Mouse (Mus musculus) ES-Bruce4 (cell line): ENCODE data around the gene Zswim1. TPM values are rescaled to one million over a fixed set of nuclear protein-coding genes. Genes with fewer than 3 reads are reported as not detected.

Experiments used
- H3K27ac ChIP-seq: 2 replicates; pipeline ENCODE4 v1.5.1; 2012; ENCODE audit warnings: low read length, inconsistent platforms; ENCODE audit not compliant: insufficient read depth
- H3K27me3 ChIP-seq: 2 replicates; pipeline ENCODE4 v1.6.1; 2012; ENCODE audit warnings: mild to moderate bottlenecking, low read length, inconsistent platforms; ENCODE audit not compliant: control insufficient read depth, poor library complexity, insufficient read depth, severe bottlenecking
- H3K36me3 ChIP-seq: 2 replicates; pipeline ENCODE4 v1.6.1; 2012; ENCODE audit warnings: inconsistent platforms, mild to moderate bottlenecking, low read length, moderate library complexity; ENCODE audit not compliant: control insufficient read depth, poor library complexity, insufficient read depth, severe bottlenecking
- H3K4me1 ChIP-seq: one replicate; pipeline ENCODE4 v1.8.1; 2011; ENCODE audit warnings: low read length; ENCODE audit not compliant: control insufficient read depth, insufficient read depth
- H3K4me3 ChIP-seq: 2 replicates; pipeline ENCODE4 v1.5.1; 2011; ENCODE audit warnings: low read depth, mild to moderate bottlenecking, low read length
- H3K9ac ChIP-seq: 2 replicates; pipeline ENCODE4 v1.6.1; 2012; ENCODE audit warnings: low read depth, mild to moderate bottlenecking, inconsistent platforms; ENCODE audit not compliant: poor library complexity, severe bottlenecking
- H3K9me3 ChIP-seq: replicated peaks from 2 replicates; pipeline ENCODE4 v1.6.1; 2012; ENCODE audit warnings: mild to moderate bottlenecking, low read length, inconsistent platforms; ENCODE audit not compliant: control insufficient read depth, poor library complexity, insufficient read depth, severe bottlenecking
- CTCF ChIP-seq: IDR thresholded peaks from one replicate; pipeline ENCODE4 v1.8.1; 2011; ENCODE audit warnings: low read depth, low read length
- EP300 ChIP-seq: IDR thresholded peaks from 2 replicates; pipeline ENCODE4 v1.6.1; 2011; ENCODE audit warnings: low read depth, low read length; ENCODE audit not compliant: insufficient read depth
- POLR2A ChIP-seq: IDR thresholded peaks from one replicate; pipeline ENCODE4 v1.8.1; 2011; ENCODE audit warnings: low read length; ENCODE audit not compliant: insufficient read depth
- polyA plus RNA-seq: library from polyadenylated mRNA; stranded (reverse); fragments of >200 nt; gene quantifications from 2 replicates; pipeline ENCODE4 v1.2.4, GENCODE M21; 2011; ENCODE audit warnings: low read depth; ENCODE audit not compliant: missing spikeins, insufficient read depth, insufficient read length

Zswim1 gene
- polyA plus RNA-seq, 1 experiment: 39.5 TPM

DNA sequence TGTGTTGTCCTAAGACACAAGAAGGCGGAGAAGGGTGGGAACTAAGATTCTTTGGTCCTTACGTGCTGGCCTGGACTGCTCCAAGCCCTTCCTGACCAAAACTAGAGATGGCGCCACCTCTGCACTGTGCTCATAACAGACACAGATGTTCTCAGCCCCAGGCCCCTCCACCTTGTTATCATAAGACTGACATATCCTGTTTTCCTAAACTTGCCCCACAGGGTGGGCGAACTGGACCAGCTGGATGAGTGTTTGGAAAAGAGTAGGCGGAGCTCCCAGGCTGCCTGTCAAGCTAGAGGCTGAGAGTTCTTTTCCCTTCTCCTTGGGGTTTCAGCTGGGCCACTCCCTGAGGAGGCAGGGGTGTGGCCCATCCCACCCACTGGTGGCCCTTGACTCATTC is 4.8 kb upstream of the Zswim1 start:
- H3K4me1 ChIP-seq: peaks cover 10% of the 10 kb centered on the region
- H3K36me3 ChIP-seq: peaks cover 12% of the 10 kb centered on the region; the same call in 1 of the 2 replicates
- TF ChIP-seq POLR2A: no peak
- TF ChIP-seq CTCF: peak; percentile 36
- TF ChIP-seq EP300: peak; percentile 92
- H3K4me3 ChIP-seq: no peak overlapping the region
- H3K9me3 ChIP-seq: no peaks in the 10 kb centered on the region
- no peaks in the 10 kb centered on the region for H3K27me3 ChIP-seq
- H3K27ac ChIP-seq: peak overlapping the region; percentile 70
- no peak overlapping the region for H3K9ac ChIP-seq

DNA sequence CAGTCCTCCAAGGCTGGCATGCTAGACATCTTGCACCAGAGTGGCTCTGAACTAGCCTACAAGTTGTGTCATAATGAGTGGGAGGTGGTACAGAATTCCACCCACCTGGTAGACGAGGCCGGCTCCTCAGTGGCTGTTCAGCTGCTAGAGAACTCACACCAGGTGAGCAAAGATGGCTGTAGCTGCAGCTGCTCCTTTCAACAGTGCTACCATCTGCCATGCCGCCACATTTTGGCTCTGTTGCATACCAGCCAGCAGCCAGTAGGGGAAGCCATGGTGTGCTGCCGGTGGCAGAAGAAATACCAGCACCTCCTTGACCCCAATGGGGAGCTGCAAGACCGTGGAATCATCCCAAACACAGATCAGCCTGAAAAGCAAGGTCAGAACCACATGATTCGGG is 1.4 kb upstream of the Zswim1 start:
- TF ChIP-seq CTCF (peak; percentile 10), POLR2A (no peak)
- Histone ChIP-seq H3K4me1 (peaks cover 10% of the 10 kb centered on the region), H3K4me3 (no peak overlapping the region), H3K27me3 (no peaks in the 10 kb centered on the region), H3K27ac (peak overlapping the region; percentile 76), H3K9ac (no peak overlapping the region), H3K9me3 (no peaks in the 10 kb centered on the region), H3K36me3 (peaks cover 26% of the 10 kb centered on the region)

DNA sequence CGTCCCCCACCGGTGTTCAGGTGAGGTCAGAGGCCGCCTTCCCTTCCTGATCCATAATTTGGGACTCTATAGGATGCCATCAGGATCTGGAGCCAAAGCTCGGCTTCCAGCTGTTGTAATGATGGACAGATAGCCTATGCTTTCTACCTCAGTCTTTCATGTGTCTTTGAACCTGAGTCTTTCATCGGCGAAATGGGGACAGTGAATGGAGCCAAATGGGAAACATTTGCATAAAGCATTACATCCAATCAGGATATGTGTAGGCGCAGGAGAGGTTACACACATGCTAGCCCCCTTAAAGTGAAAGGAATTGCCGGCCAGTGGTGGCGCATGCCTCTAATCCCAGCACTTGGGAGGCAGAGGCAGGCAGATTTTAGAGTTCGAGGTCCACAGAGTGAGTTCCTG is 697 bp downstream of the Zswim1 start:
- TF ChIP-seq POLR2A: no peak
- TF ChIP-seq EP300: no peak
- TF ChIP-seq CTCF: no peak
- peaks cover 45% of the 10 kb centered on the region for H3K36me3 ChIP-seq
- peak overlapping the region; percentile 86 for H3K4me3 ChIP-seq
- peak overlapping the region; percentile 69 for H3K9ac ChIP-seq
- H3K9me3 ChIP-seq: no peaks in the 10 kb centered on the region
- H3K4me1 ChIP-seq: peaks cover 8% of the 10 kb centered on the region
- H3K27ac ChIP-seq: peak overlapping the region; percentile 74
- H3K27me3 ChIP-seq: no peaks in the 10 kb centered on the region

DNA sequence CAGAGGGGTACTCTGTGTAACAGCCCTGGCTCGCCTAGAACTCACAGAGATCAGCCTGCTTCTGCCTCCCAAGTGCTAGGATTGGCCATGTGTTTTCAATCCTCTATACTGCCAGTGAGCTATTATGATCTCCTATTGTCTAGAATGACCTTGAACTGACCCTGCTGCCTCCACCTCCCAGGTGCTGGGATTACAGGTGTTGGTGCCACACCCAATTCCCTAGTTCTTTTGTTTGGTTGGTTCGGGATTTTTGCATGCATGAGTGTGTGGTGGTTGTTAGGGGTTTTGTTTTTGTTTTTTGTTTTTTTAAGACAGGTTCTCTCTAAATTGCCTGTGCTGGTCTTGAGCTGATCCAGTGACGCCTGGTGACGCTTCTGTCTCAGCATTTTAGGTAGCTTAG is 1.5 kb downstream of the Zswim1 start:
- Histone ChIP-seq H3K4me1 (peaks cover 8% of the 10 kb centered on the region), H3K4me3 (peak overlapping the region; percentile 65), H3K36me3 (peaks cover 46% of the 10 kb centered on the region), H3K9ac (peak overlapping the region; percentile 69), H3K27me3 (no peaks in the 10 kb centered on the region), H3K27ac (peak overlapping the region; percentile 89), H3K9me3 (no peaks in the 10 kb centered on the region)
- no peak for TF ChIP-seq CTCF
- TF ChIP-seq POLR2A: peak; percentile 9
- peak; percentile 98 for TF ChIP-seq EP300

DNA sequence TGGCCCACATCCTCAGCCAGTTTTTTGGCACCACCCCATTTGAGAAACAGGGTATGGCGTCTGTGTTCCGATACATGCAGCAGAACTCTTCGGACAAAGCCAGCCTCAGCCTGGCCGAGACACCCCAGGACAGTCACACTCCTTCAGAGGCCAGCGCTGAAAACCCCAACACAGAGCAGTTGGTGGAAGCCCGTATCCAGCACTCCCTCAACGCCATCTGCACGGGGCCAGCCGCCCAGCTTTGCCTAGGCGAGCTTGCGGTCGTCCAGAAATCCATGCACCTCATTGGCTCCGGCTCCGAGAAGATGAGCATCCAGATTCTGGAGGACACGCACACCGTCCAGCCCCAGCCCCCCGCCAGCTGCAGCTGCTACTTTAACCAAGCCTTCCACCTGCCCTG is 3.0 kb downstream of the Zswim1 start:
- TF ChIP-seq EP300: no peak
- Histone ChIP-seq H3K27me3 (no peaks in the 10 kb centered on the region), H3K9ac (peak overlapping the region; percentile 9), H3K36me3 (peaks cover 39% of the 10 kb centered on the region), H3K9me3 (no peaks in the 10 kb centered on the region), H3K27ac (no peak overlapping the region), H3K4me1 (peaks cover 4% of the 10 kb centered on the region), H3K4me3 (peak overlapping the region; percentile 64)

DNA sequence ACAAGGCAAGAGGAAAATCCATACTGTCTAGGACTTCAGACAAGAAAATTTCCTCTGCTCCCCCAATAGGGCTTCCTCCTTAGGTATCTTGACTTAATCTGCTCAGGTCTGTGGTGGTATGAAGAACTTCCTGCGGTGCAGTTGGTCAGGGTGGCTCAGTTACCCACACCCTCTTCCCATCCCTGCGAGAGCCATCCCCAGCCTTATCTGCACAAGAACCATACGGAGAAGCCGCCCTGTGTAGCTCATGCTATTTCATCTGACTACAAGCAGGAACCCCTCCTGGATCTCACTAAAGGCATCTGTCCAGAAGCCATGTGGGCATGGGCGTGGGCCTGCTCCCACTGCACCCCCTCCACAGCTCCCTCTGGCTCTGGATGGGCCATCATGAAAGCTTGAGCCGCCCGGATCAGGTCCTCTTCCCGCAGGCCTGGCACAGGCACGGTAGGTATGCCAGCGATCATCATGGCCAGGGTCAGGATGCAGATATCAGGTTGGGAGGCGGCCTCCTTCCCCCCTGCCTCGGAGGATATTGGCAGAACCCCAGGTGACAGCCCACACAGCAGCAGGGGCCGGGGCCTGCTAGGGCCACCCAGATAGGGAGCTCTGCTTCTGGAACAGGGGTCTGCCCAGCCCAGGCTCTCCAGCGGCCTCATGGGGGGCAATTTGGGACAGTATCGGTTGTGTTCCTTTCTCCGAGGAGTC is 4.8 kb downstream of the Zswim1 start:
- Histone ChIP-seq H3K27me3 (no peaks in the 10 kb centered on the region), H3K9me3 (no peaks in the 10 kb centered on the region), H3K27ac (peak overlapping the region; percentile 69), H3K36me3 (peaks cover 36% of the 10 kb centered on the region), H3K4me3 (peak overlapping the region; percentile 1; the same call in 1 of the 2 replicates), H3K9ac (peak overlapping the region; percentile 19; the same call in 1 of the 2 replicates), H3K4me1 (no peaks in the 10 kb centered on the region)
- TF ChIP-seq POLR2A: no peak
- TF ChIP-seq EP300: no peak
- TF ChIP-seq CTCF: no peak

DNA sequence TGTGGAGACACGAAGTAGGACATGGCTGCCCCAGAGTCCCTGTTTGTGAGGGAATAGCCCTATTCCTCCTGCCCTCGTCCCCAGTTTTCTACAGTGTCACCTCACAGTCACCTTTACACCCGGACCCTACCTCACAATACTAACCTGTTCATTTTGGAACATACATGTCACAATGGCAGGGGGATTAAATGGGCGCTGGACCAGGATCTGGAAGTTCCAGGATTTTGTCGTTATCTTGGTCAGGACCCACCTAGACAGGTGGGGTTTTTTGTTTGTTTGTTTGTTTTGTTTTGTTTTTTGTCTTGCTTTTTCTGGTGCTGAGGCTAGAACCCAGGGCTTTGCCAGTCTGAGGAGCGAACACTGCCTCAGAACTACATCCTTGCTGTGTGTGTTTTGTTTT is 6.0 kb downstream of the Zswim1 start, which contains the start of gene Spata25:
TSS of gene Spata25 (minus strand) at position 101 of the 400 bp plus-strand sequence.
- peak within 1 kb of the TSS; percentile 69 for H3K27ac ChIP-seq
- no peaks in the 10 kb centered on the region for H3K9me3 ChIP-seq
- H3K4me1 ChIP-seq: no peaks in the 10 kb centered on the region
- H3K9ac ChIP-seq: peak within 1 kb of the TSS; percentile 19; the same call in 1 of the 2 replicates
- no peaks in the 10 kb centered on the region for H3K27me3 ChIP-seq
- H3K36me3 ChIP-seq: peaks cover 36% of the 10 kb centered on the region
- H3K4me3 ChIP-seq: 0 out of 2 replicates have a peak within 1 kb of the TSS, but pooled peaks have one; percentile 1
- TF ChIP-seq EP300: no peak
- no peak for TF ChIP-seq CTCF
- TF ChIP-seq POLR2A: no peak
